Mouse (Mus musculus) cerebellum, adult 11 months (tissue): ENCODE results near the gene Gnai2.

ENCODE experiments used
- DNase-seq: peaks from one replicate; pipeline ENCODE4 v3.0.0; 2022

The Gnai2 gene

DNA sequence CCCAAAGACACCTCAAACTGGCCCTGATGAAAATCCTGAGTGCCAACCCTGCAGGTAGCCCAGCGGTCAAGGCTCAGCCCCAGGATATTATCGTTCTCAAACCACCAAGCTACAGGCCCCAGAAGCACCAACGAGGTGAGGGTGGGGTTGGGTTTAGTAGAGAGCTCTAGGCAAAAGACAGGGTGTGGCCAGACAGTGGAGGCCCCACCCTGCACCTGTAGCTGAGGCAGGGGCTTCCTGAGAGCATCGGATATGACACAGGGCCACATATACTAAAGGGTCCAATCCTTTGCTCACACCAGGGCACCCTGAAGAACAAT, 5.8 kb downstream of the Gnai2 start:
- DNase-seq, result no peak

GRCm38 (mm10) chr9:107628721-107629410, 6.3 kb downstream of the Gnai2 start:
- no peak for DNase-seq

- no peak for DNase-seq
These were observed 7.5 kb downstream of the Gnai2 start for GRCm38 (mm10) chr9:107627387-107628255.

DNA sequence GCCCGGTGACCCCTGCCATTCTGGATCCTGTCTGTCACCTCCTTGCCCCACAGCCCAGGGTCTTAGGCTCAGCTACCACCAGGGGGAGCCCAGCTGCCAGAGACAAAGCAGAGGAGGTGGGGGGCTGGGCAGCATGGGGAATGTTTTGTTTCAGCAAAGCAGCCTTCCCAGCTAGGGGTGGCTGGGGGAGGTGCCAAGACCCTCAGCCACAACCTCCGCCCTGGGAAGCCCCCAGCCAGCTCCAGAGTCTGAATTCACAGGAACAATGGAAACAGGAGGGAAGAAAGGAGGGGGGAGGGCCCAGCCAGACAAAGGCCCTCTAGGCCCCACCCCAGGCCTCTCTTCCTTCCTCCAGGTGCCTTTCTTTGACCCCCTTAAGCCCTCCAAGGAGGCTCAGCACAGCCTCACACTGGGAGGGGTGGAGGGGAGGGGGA, 8.3 kb downstream of the Gnai2 start:
- peak; percentile 74 for DNase-seq

DNA sequence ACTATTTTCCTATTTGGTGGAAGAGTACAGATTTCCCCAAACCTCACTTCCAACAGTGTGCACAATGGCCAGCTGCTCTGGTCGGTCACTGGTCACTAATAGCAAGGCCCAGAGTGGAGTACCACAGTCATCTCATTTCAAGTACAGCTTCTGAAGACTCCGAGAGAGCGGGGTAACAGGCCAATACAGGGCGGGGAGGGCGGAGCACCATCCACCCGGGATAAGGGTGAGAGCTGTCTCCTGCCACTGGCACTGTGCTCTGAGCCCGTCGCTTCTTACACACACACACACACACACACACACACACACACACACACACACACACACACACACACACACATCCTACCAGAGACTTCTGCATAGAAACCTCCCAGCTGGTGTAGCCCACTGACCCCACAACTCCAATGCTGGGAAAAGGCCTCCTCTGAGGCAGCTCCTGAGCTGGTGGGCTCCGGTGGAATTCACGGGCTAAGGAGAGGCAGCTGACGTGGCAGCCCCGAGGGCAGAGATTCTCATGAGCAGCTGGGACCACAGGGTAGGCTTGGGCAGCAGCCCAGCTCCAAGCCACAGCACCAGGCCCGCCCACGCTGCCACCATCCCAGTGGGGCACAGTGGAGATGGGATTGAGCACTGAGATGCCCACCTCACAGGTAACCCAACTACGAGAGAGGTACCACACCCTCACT, 8.9 kb downstream of the Gnai2 start:
- DNase-seq, result no peak

DNA sequence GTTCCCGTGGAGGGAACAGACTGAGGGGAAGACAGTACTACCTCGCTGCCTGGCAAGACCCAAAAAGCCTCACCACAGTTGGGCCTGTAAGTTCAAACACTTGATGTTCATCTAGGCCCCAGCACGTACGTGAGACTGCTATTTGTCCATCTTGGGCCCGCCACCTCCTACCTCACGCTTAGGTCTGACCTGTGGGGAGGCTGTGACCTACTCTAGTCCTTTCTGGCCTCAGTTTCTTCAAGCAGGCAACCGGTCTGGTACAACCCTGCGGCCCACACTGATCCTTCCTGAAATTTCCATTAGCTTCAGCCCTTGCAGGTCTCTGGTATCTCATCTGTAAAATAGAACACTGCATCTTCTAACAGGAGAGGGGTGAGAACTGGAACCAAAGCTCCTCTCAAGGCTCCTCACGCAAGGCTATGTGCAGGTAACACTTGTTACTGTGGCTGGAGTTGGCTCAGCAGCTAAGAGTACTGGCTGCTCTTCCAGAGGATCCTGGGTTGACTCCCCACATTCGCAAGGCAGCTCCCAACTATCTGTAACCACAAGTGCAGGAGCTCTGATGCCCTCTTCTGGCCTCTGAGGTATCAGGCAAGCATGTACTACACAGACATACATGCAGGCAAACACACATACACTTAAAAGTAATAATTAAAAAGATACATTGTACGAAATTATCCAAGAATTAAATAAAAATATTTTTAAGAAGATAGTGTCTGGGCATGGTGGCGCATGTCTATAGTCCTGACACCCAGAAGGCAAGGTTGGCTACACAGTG, 9.6 kb downstream of the Gnai2 start:
- DNase-seq, result no peak

DNA sequence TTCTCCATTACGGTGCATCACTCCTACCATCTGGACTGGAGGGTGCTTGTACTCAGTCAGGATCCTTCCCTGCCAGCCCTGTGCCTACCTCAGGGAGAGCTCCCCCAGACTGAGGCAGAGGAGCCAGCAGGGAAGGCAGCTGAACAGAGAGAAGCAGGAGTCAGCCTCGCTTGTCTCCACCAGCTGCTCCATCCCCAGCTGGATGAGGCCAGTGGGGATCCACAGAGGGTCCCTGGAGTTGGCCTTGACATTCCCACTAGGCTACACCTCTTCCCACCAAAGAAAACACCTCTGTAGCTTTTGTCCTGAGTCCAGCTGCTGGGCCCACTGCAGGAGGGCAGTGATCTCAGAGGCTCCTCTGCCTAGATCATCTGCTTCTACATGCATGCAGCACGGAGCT, 10.2 kb downstream of the Gnai2 start:
- DNase-seq, result no peak

GRCm38 (mm10) chr9:107624539-107624938, 10.6 kb downstream of the Gnai2 start:
- DNase-seq, result no peak

DNA sequence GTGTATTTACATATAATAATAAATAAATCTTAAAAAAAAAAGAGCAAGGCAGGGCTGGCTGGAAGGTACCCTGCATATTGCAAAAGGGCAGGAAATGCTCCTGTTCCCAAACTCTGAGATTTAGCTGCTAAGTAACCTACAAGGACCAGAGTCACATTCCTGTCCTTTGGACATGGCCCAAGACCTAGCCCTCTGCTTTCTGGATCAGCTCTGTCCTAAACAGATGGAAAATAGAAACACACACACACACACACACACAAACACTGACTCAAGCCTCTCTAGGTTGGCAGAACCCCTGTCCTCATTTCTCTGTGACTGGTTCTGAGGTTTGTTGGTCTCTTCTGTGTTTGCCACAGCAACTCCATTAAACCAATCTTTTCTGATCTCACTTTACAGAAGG, 14.2 kb downstream of the Gnai2 start:
- no peak for DNase-seq

GRCm38 (mm10) chr9:107619546-107619879, 15.7 kb downstream of the Gnai2 start:
- DNase-seq, result no peak

DNA sequence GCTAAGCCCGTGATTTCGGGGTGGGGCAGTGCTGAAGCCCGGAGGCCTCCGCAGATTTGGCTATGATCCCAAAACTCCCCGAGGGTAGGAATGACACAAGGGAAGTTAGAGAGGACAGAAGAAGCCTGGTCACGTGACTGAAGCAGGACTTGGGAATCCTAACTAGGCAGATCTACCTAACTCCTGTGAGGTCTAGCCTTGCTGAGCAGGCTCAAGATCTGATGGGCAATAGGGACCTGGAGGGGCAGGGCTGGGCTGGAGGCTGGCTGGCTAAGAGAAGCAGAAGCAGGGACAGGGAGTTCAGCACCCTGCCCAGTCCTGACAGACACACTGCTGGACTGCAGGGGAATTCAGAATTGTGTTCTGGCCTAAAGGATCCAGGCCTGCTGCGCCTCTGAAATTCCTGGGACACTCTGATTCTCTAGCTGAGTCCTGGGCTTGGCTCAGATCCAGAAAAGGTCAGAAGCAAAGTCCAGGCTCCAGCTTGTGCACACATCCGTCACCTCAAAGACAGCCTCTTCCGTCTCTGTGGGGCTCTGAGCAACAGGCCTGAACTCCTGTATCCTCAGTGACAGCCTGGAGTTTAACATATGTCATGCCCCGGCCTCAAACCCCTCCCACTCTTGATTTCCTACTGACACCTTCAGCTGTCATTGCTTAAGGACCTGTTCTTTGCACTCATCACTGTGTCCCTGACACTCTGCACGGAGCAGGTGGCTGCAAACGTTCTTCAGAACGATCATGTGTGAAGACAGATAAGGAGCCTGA, 16.2 kb downstream of the Gnai2 start:
- DNase-seq, result no peak

DNA sequence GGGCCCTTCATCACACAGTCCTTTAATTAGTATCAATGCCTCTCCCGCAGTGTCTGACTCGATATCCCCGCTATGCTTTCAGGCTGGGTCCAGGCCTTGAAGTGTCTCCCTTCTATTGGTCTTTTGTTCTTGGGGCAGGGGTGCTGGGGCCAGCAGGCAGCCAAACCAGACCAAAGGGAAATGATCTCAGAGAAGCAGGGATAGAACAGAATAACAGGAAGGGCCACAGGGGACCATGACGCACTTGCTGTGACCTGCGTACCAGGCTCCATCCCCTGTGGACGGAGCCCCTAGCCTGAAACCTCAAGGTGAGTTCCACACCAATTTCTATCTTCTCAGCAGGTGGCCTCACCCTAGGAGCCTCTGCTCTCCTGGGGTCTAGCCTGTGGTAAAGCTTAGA, 17.1 kb downstream of the Gnai2 start:
- no peak for DNase-seq

DNA sequence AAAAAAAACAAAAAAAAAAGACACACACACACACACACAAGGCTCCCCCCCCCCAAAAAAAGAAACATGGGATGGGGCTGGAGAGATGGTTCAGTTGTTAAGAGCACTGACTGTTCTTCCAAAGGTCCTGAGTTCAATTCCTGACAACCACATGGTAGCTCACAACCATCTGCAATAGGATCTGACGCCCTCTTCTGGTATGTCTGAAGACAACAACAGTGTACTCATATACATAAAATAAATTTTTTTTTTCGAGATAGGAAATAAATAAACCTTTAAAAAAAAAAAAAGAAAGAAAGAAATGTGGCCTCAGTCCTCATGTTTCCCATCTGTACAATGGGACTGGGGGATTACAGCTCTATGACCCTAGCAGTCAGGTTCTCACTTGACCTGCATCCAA, 17.7 kb downstream of the Gnai2 start:
- DNase-seq, result no peak

- DNase-seq, result no peak
These were observed 20.1 kb downstream of the Gnai2 start for GRCm38 (mm10) chr9:107615035-107615434.

DNA sequence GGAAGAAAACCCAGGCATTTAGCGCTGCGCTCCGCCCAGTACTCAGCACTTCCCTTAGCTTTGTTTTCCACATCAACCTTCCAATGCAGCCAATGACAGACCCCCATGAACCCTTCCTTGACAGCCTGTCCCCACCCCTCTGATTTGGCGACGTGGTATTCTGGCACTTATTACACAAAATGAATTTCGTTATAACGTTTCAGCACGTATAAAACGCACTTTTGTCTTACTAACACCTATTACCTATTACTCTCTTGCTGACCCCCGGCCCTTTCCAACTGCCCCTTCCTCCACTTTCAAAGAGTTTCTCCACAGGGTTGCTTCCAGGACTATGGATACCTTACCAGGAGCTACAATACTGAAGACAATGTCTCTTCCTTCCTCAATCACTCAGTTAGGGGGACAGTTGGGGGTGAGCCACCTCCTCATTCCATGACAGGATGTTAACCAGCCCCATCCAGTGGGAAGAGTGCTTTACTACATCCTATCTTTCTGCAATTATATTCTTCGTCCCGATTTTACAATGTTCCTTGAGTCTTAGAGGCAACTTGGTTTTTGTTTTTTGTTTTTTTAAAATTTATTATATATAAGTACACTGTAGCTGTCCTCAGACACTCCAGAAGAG, 22.1 kb downstream of the Gnai2 start:
- no peak for DNase-seq

DNA sequence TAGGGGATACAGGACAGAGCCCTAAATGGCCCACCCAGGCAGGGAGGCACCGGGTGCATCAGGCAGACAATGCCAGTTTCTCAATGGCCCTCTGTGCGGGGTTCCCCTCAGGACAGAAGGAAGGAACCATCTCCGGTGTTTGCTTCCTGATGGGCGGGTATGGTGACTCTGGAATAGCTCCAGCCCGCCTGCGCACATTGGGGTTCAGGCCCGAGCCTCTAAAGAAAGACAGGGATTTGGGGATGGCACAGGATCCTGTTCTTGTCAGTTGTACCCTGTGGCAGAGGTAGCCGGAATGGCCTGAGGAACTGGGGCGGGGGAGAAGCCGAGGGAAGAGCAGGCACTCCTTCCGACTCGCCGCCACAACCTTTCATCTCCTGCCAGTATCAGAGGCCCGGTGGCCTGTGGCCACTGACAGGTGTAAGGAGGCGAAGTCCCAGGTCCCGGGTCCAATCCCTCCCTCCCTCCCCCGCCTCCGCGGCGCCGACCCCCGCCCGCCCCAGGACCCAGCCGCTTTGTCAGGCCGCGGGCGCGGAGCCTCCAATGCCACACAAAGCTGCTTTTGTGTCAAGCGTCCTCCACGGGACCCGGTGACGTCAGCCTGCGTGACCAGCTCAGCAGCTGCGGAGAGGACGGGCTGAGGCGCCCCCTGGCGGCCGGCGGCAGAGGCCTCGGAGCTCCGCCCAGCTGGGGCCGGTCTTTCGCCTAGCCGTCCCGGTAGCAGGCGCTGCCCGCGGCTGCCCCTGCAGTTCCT, 22.8 kb downstream of the Gnai2 start:
- peak; percentile 99 for DNase-seq

DNA sequence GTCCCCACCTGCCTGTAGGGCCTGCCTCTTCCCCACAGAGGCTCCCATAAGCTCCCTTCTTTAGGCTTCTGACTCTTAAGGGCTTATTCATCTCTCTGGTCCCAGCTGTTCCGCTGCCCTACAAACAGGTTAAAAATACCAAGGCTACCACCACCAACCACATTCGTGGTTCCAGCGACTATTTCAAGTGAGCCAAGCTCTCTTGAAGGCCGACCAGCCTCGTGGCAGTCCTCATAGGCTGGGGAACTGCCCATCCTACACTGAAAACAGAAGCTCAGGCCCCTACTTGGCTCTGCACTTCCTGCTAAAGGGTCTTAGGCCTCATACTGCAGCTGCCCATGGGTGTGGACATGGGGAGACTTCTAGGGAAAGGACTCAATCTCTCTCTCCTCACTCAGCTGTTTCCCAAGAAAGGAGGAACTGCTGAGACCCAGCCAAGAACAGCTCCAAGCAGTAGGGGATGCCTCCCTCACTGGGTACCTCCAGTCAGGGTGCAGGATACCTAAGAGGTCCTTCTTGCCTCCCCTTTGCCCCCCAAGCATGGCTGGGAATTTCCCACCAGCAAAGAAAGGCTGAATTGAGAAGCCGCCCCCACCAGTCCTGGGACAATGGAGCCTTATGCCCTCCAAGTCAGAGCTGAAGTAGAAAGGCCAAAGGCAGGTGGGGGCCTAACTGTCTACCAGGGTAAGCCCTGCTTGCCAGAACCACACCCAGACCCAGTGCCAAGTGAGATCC, 23.5 kb downstream of the Gnai2 start:
- no peak for DNase-seq

DNA sequence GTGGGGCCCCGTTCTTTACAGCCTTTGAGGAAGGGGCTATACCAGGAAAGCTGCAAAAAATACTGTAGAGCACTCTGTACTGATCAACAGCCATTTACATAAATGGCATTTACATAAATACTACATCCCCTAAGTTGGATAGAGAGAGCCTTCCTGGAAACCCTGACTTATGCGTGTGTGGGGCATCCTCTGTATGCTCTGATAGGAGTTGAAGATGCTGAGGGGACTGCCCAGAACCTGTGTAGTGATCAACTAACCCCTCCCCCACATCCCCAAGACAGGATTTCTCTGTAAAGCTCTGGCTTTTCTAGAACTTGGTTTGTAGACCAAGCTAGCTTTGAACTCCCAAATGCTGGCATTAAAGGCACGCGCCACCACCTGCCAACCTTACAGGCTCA, 25.7 kb downstream of the Gnai2 start:
- DNase-seq, result no peak

DNA sequence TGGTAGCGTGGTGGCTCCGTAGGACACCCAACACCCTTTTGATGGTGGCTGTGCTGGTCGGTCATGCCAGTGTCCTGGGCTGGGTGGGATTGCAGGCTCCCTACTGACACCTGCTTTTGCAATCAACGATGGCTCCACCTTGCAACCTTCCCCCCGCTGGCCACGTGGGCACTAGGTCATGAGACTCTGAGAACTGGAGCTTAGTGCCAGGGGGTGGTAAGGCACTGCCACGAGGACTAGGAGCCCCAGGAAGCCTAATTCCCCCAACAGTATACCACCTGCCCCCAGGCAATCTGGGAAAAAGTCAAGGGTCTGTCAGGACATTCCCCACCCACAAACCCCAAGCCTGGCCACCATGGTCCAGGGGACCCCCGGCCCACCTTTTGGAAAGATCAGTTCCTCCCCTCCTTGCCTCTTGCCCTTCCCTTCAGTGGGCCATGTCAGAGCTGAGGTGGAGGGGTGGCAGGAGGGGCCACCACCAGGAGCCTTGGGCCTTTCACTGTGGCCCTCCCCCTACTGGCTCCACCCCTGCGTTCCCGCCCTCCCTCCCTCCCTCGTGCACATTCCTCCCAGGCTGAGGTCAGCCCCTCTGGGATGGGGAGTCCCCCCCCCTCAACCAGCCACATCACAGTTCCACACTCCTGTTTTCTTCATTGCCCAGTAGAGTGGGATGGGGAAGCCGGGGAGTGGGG, 26.3 kb downstream of the Gnai2 start, which contains the start of gene Sema3b:
Sema3b (minus strand) TSS at position 489 of the 692 bp plus-strand sequence.
- no peak for DNase-seq
